Mouse (Mus musculus): ENCODE measurements around the gene Gm10778.
"Not testable (repeated sequence)": the region's sequence is repeated elsewhere in the genome, so short reads cannot be mapped to it uniquely, and the experiment has no call there.

- not testable (repeated sequence) for TF ChIP-seq GATA2 (IDR thresholded peaks at IDR 0.05; ENCODE audit: borderline replicate concordance, low read depth, low read length); GATA1 (IDR thresholded peaks at IDR 0.05; ENCODE audit: borderline replicate concordance, low read length); CTCF (IDR thresholded peaks at IDR 0.05; ENCODE audit: low read depth, low read length); POLR2AphosphoS5 (IDR thresholded peaks at IDR 0.05; ENCODE audit: insufficient replicate concordance, low read depth, low read length); TAL1 (conservative IDR thresholded peaks at IDR 0.05; ENCODE audit: low read depth, low read length)
These were observed 55.9 kb downstream of the Gm10778 start, which contains the start of gene Zfp433 for GRCm38 (mm10) chr10:81704531-81705301.

Measured in G1E (cell line).